Mouse (Mus musculus) limb, embryonic 12.5 days (tissue): ENCODE data around the gene Dcaf5. TPM values are rescaled to one million over a fixed set of nuclear protein-coding genes. Genes with fewer than 3 reads are reported as not detected.

Experiments
- ATAC-seq: fragments of 200-750 bp; cut with Nextera tagmentation; 2 replicates; pipeline ENCODE4 v1.8.0; 2017; ENCODE audit warnings: low read depth, moderate TSS enrichment; ENCODE audit not compliant: insufficient number of reproducible peaks, insufficient read depth, low FRiP score, low TSS enrichment
- H3K27ac ChIP-seq: fragments of 300-500 bp; sonication (generic); 2 replicates; pipeline ENCODE4 v1.5.1; 2016; ENCODE audit warnings: mild to moderate bottlenecking, moderate library complexity
- H3K27me3 ChIP-seq: fragments of 300-500 bp; sonication (generic); 2 replicates; pipeline ENCODE4 v1.6.1; 2016; ENCODE audit warnings: mild to moderate bottlenecking, moderate library complexity
- H3K36me3 ChIP-seq: fragments of 300-500 bp; sonication (generic); 2 replicates; pipeline ENCODE4 v1.6.1; 2016; ENCODE audit warnings: mild to moderate bottlenecking, moderate library complexity
- H3K4me1 ChIP-seq: fragments of 300-500 bp; sonication (generic); replicated peaks from 2 replicates; pipeline ENCODE4 v1.6.1; 2016
- H3K4me2 ChIP-seq: fragments of 300-500 bp; sonication (generic); 2 replicates; pipeline ENCODE4 v1.6.1; 2016; ENCODE audit warnings: mild to moderate bottlenecking, moderate library complexity
- H3K4me3 ChIP-seq: fragments of 300-500 bp; sonication (generic); replicated peaks from 2 replicates; pipeline ENCODE4 v1.5.1; 2016; ENCODE audit warnings: mild to moderate bottlenecking
- H3K9ac ChIP-seq: fragments of 300-500 bp; sonication (generic); replicated peaks from 2 replicates; pipeline ENCODE4 v1.6.1; 2016; ENCODE audit warnings: mild to moderate bottlenecking, moderate library complexity
- H3K9me3 ChIP-seq: fragments of 300-500 bp; sonication (generic); 2 replicates; pipeline ENCODE4 v1.6.1; 2016; ENCODE audit warnings: mild to moderate bottlenecking, moderate library complexity
- WGBS: fragments of 180-500 bp; shearing (Covaris S2); methylation state at CpG from one replicate; pipeline ENCODE4 v1.1.7; 2016; 5-methylcytosine and 5-hydroxymethylcytosine counted together
- polyA plus RNA-seq: library from polyadenylated mRNA; unstranded; fragments of >200 nt; fragmentation: Nextera tagmentation; extraction: Ambion mirVana; gene quantifications from 2 replicates; pipeline ENCODE4 v1.2.1, GENCODE M21; 2016

Dcaf5 gene
- polyA plus RNA-seq, 1 experiment from 2014 or later = 18.3 TPM

DNA sequence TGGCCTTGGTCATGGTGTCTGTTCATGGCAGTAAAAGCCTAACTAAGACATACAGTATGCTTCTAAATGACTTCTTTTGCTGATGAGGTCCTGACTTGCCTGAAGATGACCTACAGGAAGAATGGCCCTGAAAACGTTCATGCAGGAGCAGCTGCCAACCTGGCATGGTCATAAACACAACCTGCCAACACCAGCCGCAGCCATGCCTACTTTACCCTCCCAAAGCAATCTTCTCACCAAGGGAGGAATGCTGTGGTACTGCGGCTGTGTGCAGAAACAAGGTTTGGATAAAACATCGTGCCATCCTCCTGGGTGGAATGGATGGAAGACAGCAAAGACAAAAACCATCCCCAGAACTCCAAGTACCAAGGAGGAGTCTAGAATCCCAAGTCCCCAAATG is 57.0 kb downstream of the Dcaf5 start:
- H3K36me3 ChIP-seq = peaks cover 53% of the 10 kb centered on the region
- H3K27ac ChIP-seq = peak overlapping the region; percentile 89
- ATAC-seq = no peak
- H3K4me2 ChIP-seq = no peak overlapping the region
- no peak overlapping the region for H3K4me3 ChIP-seq
- H3K9ac ChIP-seq = no peak overlapping the region
- H3K27me3 ChIP-seq = no peaks in the 10 kb centered on the region
- no peaks in the 10 kb centered on the region for H3K9me3 ChIP-seq
- 85% methylated on average over 4 of the region's 4 CpGs for WGBS
- peaks cover 6% of the 10 kb centered on the region for H3K4me1 ChIP-seq

DNA sequence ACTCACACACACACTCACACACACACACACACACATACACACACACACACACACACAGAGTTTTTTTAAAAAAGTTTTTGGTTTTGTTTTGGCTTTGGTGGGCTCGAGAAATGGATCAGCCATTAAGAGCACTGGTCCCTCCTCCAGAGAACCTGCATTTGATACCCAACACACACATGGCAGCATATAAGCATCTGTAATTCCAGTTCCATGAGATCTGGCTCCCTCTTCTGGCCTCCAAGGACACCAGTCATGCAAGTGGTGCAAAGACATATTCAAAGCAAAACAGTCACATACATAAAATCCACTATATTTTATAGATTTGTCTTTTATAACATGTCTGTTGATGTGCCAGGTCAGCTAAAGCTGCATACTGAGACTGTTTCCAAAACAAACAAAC is 58.8 kb downstream of the Dcaf5 start:
- ATAC-seq = no peak
- peaks cover 6% of the 10 kb centered on the region for H3K4me1 ChIP-seq
- no peak overlapping the region for H3K27ac ChIP-seq
- peaks cover 59% of the 10 kb centered on the region for H3K36me3 ChIP-seq
- no peak overlapping the region for H3K4me2 ChIP-seq
- no peak overlapping the region for H3K4me3 ChIP-seq
- no peaks in the 10 kb centered on the region for H3K9me3 ChIP-seq
- no peaks in the 10 kb centered on the region for H3K27me3 ChIP-seq
- H3K9ac ChIP-seq = no peak overlapping the region
- WGBS = 38% methylated on average over 1 of the region's 1 CpGs

DNA sequence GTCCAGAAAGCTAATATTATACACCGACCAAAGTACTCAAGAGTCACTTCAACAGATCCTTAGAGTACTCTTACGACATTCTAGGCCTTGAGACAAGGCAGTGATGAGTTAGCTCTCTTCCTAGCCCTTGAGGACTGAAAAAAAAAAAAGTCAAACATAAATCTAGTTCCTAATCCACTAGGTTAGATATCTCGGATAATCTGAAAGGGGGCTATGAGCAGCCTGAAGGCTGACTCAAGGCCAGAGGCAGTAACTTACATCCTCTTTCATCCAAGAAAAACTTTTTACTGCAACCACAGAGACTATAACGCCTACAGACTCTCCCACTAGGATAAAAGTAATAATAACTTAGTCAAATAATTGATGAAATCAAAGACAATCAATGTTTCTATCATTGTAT is 60.7 kb downstream of the Dcaf5 start:
- Histone ChIP-seq H3K9me3 (no peaks in the 10 kb centered on the region), H3K36me3 (peaks cover 63% of the 10 kb centered on the region), H3K27ac (no peak overlapping the region), H3K4me1 (peaks cover 6% of the 10 kb centered on the region), H3K4me2 (no peak overlapping the region), H3K27me3 (no peaks in the 10 kb centered on the region), H3K9ac (no peak overlapping the region), H3K4me3 (no peak overlapping the region)
- 92% methylated on average over 4 of the region's 4 CpGs for WGBS
- ATAC-seq = no peak

DNA sequence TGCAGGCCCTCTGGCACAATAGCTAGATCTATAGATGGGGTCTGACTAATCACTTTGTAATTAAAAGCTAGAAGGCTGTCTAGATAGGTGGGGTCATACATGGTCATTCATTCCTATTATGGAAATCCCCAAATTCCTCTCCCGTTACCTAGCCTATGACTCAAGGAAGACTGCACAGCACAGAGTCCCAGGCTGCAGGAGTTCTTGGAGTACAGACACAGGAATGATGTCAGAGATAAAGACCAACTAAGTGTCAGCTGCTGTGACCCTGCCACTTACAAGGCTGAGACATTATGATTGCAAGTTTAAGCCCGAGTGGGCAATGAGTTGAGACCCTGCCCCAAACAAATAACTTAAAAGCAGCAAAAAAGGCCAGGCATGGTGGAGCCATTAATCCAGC is 61.7 kb downstream of the Dcaf5 start:
- H3K4me3 ChIP-seq = no peak overlapping the region
- WGBS = 87% methylated on average over 2 of the region's 2 CpGs
- H3K4me2 ChIP-seq = no peak overlapping the region
- H3K9me3 ChIP-seq = no peaks in the 10 kb centered on the region
- H3K27ac ChIP-seq = no peak overlapping the region
- peaks cover 3% of the 10 kb centered on the region; the same call in 1 of the 2 replicates for H3K4me1 ChIP-seq
- H3K9ac ChIP-seq = no peak overlapping the region
- no peaks in the 10 kb centered on the region for H3K27me3 ChIP-seq
- ATAC-seq = no peak
- peaks cover 56% of the 10 kb centered on the region for H3K36me3 ChIP-seq

DNA sequence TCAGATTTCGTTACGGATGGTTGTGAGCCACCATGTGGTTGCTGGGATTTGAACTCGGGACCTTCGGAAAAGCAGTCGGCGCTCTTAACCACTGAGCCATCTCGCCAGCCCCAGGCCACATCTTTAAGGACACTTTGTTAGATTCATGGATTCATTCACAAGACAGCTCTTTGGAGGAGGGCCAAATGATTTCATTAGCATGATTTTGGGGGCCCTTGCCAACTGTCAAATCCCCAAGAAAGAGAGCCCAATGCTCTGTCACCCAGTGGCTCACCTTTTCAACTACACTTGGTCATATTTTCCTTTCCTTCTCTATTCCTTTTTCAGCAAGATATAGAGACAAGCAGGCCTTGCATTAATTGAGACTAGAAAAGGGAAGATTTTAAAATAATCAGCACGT is 63.5 kb downstream of the Dcaf5 start:
- Histone ChIP-seq H3K4me1 (peaks cover 3% of the 10 kb centered on the region; the same call in 1 of the 2 replicates), H3K27ac (no peak overlapping the region), H3K27me3 (no peaks in the 10 kb centered on the region), H3K9ac (no peak overlapping the region), H3K4me2 (no peak overlapping the region), H3K9me3 (no peaks in the 10 kb centered on the region), H3K4me3 (no peak overlapping the region), H3K36me3 (peaks cover 44% of the 10 kb centered on the region)
- no peak for ATAC-seq
- WGBS = 96% methylated on average over 8 of the region's 8 CpGs

DNA sequence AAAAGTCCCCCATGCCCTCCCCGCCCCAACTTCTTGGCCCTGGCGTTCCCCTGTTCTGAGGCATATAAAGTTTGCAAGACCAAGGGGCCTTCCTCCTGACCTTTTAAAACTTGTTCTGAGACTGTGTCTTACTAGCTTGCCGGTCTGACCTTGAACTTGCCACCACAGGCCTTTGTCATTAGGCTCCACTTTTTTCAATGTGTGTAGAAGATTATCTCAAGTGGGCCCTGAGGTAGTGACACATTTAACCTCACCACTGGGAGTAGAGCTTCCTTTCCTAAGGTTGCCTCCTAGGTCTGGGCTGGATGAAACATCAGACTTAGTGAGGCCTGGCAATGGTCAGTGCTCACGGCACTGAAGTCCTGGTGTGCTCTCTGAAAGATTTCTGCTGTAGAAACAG is 69.2 kb downstream of the Dcaf5 start:
- Histone ChIP-seq H3K4me3 (no peak overlapping the region), H3K36me3 (peaks cover 28% of the 10 kb centered on the region), H3K4me1 (peaks cover 30% of the 10 kb centered on the region), H3K4me2 (no peak overlapping the region), H3K27ac (peak overlapping the region; percentile 84), H3K9ac (no peak overlapping the region), H3K9me3 (no peaks in the 10 kb centered on the region), H3K27me3 (no peaks in the 10 kb centered on the region)
- no peak for ATAC-seq
- 82% methylated on average over 4 of the region's 4 CpGs for WGBS

DNA sequence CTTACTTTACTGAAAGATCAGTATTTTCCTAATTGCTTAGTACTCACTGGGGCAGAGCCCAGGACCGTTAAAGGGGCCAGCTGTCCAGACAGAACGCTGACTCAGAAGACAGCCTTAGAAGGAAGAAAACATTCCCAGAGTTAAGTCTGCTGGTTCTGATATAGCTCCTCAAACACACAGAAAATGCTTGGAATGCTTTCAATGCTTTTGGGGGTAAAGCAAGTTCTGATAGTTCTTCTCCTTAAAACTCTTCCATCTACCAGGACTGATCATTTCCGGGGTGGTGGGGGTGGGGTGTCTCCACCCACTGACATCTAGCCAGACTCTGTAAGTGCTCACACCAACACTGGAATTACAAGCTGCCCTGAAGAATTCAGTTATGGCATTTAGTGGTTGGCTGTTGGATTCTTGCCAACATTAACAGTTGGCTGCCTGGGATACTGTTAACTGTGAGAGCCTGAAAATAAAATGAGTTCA is 70.4 kb downstream of the Dcaf5 start:
- Histone ChIP-seq H3K27ac (peak overlapping the region; percentile 84), H3K4me1 (peaks cover 30% of the 10 kb centered on the region), H3K9me3 (no peaks in the 10 kb centered on the region), H3K36me3 (peaks cover 34% of the 10 kb centered on the region), H3K4me2 (peak overlapping the region; percentile 30), H3K9ac (no peak overlapping the region), H3K27me3 (no peaks in the 10 kb centered on the region), H3K4me3 (no peak overlapping the region)
- 24% methylated on average over 3 of the region's 3 CpGs for WGBS
- ATAC-seq = 0 out of 2 replicates have a peak, but pooled peaks have one; percentile 52

DNA sequence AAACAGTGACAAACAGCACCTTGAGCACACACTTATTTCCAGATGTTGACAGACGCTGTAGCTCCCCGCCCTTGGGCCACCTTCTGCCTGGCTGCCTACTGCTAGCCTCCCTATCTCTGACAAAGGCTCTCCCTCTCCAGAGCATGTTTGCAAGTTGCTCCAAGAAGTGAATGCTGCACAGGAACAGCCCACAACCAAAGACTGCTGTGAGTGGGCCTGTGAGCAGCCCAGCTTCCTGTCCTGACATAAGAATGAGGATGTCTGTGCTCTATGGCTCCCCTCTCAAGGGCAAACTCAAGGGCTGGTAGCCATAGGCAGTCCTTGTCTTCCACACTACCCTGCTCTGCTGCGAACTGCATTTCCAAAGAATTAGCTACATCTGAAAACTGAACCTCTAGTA is 71.1 kb downstream of the Dcaf5 start:
- peak overlapping the region; percentile 84 for H3K27ac ChIP-seq
- H3K9ac ChIP-seq = no peak overlapping the region
- WGBS = 95% methylated on average over 3 of the region's 3 CpGs
- H3K27me3 ChIP-seq = no peaks in the 10 kb centered on the region
- no peak overlapping the region for H3K4me2 ChIP-seq
- H3K4me3 ChIP-seq = no peak overlapping the region
- peaks cover 34% of the 10 kb centered on the region for H3K36me3 ChIP-seq
- peaks cover 30% of the 10 kb centered on the region for H3K4me1 ChIP-seq
- H3K9me3 ChIP-seq = no peaks in the 10 kb centered on the region
- ATAC-seq = no peak

DNA sequence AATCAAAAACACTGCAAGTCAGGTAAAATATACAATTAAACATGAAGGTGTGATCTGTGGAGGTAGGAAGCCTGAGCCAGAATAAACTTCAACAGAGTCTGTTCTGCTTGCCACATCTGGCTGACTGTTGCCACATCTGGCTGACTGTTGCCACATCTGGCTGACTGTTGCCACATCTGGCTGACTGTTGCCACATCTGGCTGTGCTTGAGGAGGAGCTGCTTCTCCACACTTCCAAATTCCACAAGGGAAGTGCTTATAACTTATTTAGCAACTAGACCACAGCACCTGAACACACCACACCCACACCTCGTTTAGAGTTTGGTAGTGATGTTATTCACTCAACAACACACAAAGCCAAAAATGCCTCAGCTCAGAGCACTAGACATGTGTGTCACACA is 74.7 kb downstream of the Dcaf5 start:
- Histone ChIP-seq H3K27ac (no peak overlapping the region), H3K4me1 (peaks cover 20% of the 10 kb centered on the region), H3K27me3 (no peaks in the 10 kb centered on the region), H3K4me2 (no peak overlapping the region), H3K9ac (no peak overlapping the region), H3K4me3 (no peak overlapping the region), H3K9me3 (no peaks in the 10 kb centered on the region), H3K36me3 (peaks cover 32% of the 10 kb centered on the region)
- no peak for ATAC-seq
- 78% methylated on average over 1 of the region's 1 CpGs for WGBS

DNA sequence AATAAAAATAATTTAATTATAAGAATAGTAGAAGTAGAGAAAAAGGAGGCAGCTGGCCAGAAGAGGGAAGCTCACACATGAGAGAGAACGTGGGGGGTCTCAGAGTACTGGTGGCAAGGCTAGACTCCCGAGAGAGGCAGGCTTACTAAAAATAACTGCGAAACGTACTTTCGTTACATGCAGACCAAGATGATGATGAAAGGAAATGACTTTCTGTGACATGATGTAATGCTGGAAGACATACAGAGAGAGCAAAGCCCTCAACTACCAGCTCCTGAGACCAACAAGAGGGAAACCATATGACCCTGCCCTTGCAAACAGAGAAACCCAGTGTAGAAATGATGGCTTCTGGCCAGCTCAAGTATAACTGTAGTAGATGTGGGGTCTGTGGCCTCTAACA is 76.1 kb downstream of the Dcaf5 start:
- Histone ChIP-seq H3K9me3 (no peaks in the 10 kb centered on the region), H3K4me3 (no peak overlapping the region), H3K4me1 (peaks cover 7% of the 10 kb centered on the region), H3K9ac (no peak overlapping the region), H3K27ac (0 out of 2 replicates have a peak overlapping the region, but pooled peaks have one; percentile 37), H3K27me3 (no peaks in the 10 kb centered on the region), H3K36me3 (peaks cover 41% of the 10 kb centered on the region), H3K4me2 (no peak overlapping the region)
- 54% methylated on average over 5 of the region's 5 CpGs for WGBS
- no peak for ATAC-seq

DNA sequence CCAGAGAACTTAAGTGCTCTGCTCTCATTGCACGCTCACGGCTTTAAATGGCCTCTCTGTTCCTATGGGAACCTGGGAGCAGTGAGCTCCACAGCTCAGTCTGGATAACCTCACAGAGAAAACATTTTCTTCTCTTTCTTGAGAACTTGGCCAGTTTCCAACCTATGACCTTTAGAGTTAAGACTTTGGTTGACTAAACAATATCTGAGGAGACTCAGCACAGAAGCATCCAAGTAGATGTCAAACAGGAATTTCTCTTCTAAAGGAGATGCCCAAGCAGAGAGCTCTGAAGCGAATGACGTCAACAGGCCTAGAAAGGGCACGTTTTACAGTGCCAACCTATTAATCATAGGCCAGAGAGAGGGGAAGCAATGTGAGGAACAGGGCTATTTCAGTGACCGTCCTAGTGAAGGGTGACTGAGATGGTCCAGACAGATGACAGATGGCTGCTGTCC is 91.6 kb downstream of the Dcaf5 start:
- peak overlapping the region; percentile 41; the same call in 1 of the 2 replicates for H3K27ac ChIP-seq
- H3K36me3 ChIP-seq = peaks cover 53% of the 10 kb centered on the region
- H3K27me3 ChIP-seq = no peaks in the 10 kb centered on the region
- no peaks in the 10 kb centered on the region for H3K9me3 ChIP-seq
- H3K4me1 ChIP-seq = no peaks in the 10 kb centered on the region
- H3K4me3 ChIP-seq = no peak overlapping the region
- no peak overlapping the region for H3K9ac ChIP-seq
- no peak for ATAC-seq
- no peak overlapping the region for H3K4me2 ChIP-seq
- WGBS = 87% methylated on average over 6 of the region's 6 CpGs

DNA sequence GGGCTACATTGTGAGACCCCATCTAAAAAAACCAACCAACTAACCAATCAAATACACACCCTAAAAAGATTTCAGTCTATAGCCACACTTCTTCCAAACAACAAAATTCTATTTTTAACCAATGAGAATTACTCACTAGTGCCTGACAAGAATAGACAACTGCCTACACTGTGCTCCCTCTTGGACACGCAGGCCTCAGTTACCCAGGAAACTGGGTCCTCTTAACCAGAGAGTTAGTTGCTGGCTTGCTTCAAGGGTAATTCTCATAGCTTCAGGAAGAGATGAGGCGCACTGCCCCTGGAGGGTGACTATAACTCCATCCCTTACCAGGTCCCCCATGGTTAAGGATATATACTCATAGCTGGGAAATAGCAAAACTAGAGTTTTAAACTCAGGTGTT is 95.5 kb downstream of the Dcaf5 start:
- Histone ChIP-seq H3K9me3 (no peaks in the 10 kb centered on the region), H3K9ac (no peak overlapping the region), H3K27ac (no peak overlapping the region), H3K36me3 (peaks cover 69% of the 10 kb centered on the region), H3K4me2 (no peak overlapping the region), H3K4me1 (no peaks in the 10 kb centered on the region), H3K4me3 (no peak overlapping the region), H3K27me3 (no peaks in the 10 kb centered on the region)
- no peak for ATAC-seq
- WGBS = 96% methylated on average over 2 of the region's 2 CpGs
